Mouse (Mus musculus) urinary bladder, postnatal 14 days (tissue): ENCODE measurements around the gene Gm10260.

Source experiments
- DNase-seq: peaks from one replicate; pipeline ENCODE4 v3.0.0; 2021; ENCODE audit warnings: low spot score

Gene Gm10260

DNA sequence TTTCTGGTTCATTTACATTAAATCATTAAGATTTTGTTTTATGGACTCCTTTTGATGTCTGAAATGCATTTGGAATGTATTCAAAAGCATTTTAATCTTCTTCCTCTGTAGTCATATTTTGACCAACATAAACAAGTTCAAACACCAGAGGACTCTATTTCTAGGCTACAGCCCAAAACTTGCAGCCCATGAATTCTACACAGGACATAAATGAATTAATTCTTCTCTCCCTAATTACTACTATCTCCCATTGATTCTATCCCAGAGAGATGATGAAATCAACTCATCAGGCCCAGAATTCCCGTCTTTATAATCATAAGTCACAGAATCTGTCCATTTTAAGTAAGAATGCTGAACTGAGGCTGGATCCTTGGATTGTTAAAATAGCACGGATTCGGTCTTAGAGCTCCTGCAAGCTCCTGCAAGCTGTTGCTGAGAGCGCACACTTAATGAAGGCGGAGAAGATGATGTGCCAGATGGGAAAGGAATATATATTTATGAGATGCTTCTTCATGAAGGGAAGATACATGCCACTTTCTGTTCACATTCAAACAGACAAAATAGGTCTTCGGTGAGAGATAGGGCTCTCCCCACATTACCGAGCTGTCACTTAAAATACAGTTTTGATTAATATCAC, 7.7 kb upstream of the Gm10260 start:
- DNase-seq = no peak

- no peak for DNase-seq
Observed at GRCm38 (mm10) chr13:97766600-97766999, 6.2 kb upstream of the Gm10260 start.

DNA sequence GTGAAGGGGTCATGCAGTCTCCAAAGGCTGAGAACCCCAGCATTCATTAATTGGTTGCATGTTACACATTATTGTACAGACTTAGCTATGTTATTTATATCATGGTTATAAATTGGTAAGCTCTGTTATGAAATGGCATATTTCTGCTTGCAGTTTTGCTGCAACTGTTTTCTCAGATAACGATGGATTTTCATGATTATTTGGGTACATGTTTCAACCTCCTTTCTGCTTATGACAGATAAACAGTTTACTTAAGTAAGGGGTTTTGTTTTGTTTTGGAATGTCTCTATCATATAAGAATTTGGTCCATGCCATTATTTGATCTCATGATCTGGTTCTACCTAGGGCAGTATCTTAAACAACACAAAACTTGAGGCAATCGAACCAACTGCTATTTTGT, 5.5 kb upstream of the Gm10260 start:
- DNase-seq = no peak

- DNase-seq = peak; percentile 7
Observed at GRCm38 (mm10) chr13:97764067-97764466, 3.6 kb upstream of the Gm10260 start.

- DNase-seq = no peak
Observed at GRCm38 (mm10) chr13:97763436-97763835, 3.0 kb upstream of the Gm10260 start.

GRCm38 (mm10) chr13:97762121-97762520, 1.7 kb upstream of the Gm10260 start:
- no peak for DNase-seq

DNA sequence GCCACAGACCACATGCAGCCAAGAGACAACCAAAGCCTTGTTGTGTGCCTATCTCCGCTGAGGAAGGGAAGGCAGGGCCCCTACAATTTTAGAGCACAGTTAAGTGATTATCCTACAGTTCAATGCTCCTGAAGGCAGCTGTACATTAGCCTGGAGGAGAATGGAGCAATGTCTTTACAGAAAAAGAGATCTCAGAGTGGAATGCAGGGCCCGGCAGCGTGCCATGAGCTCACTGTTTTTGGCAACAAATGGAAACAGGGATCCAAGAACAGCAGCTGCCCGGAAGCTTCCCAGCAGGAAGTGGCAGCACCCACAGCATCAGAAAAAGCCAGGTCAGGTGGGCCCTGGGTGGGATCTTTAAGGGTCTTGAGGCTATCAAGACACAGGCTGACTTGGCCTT, 3.4 kb downstream of the Gm10260 start:
- peak; percentile 11 for DNase-seq

DNA sequence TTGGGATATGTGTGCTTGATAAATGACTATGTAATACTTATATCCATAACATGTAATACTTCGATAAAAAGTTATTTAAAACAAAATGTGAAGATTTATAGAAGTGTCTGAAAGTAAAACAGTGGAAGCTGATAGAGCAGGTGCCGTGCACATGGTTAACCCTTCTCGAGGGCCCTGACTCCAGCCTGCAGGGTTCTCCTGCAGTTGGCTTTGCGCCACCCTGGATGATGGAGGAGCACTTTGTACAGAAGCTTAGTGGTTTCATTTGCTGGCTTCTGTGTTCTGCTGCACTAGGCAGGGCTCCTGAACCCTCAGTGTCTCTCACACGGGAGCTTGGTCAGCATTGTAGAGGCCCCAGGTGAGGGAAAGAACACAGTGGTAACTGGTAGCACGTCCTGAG, 4.3 kb downstream of the Gm10260 start:
- no peak for DNase-seq

GRCm38 (mm10) chr13:97750851-97751381, 9.5 kb downstream of the Gm10260 start:
- DNase-seq = no peak

- DNase-seq = no peak
Observed at GRCm38 (mm10) chr13:97747037-97747860, 13.2 kb downstream of the Gm10260 start.

- DNase-seq = no peak
Observed at GRCm38 (mm10) chr13:97744669-97745068, 15.8 kb downstream of the Gm10260 start.

GRCm38 (mm10) chr13:97744036-97744435, 16.4 kb downstream of the Gm10260 start:
- no peak for DNase-seq

GRCm38 (mm10) chr13:97743229-97743988, 17.0 kb downstream of the Gm10260 start:
- no peak for DNase-seq

GRCm38 (mm10) chr13:97735931-97736330, 24.5 kb downstream of the Gm10260 start:
- no peak for DNase-seq

DNA sequence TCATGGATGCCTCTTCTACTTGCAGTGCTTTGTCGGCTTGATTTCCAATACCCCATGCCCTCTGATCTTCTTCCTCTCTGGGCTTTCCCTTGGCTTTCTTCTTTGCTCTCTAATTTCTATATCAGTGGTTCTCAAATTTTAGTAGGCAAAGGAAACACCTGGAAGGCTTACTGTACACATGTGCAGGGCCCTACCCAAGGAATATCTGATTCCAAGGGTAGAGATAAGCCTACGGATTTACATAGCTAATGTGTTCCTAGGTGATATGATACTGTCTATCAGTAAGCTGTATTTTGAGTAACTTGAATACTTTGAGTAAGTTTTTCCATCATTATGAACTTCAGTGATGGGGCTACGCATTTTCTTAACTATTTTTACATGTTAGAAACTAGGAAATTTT, 25.7 kb downstream of the Gm10260 start:
- DNase-seq = no peak

GRCm38 (mm10) chr13:97725160-97725825, 35.1 kb downstream of the Gm10260 start:
- DNase-seq = no peak

DNA sequence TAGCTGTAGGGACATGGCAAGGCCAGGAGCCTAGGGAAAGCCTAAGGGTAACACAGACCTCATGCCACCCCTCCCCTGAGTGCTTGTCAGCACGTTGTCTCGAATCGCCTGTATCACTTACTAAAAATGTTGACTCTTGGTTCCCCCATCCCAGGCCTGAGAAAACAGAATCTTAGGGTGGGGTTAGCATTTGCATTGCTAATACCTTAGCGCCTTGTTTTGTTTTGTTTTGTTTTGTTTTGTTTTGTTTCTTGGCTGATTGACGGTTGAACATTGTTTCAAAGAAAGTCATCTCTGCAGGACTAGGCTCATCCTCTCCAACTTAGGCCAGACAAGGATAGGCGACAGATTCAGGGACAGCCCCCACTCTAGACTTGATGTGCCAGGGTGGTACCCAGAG, 35.9 kb downstream of the Gm10260 start:
- no peak for DNase-seq

DNA sequence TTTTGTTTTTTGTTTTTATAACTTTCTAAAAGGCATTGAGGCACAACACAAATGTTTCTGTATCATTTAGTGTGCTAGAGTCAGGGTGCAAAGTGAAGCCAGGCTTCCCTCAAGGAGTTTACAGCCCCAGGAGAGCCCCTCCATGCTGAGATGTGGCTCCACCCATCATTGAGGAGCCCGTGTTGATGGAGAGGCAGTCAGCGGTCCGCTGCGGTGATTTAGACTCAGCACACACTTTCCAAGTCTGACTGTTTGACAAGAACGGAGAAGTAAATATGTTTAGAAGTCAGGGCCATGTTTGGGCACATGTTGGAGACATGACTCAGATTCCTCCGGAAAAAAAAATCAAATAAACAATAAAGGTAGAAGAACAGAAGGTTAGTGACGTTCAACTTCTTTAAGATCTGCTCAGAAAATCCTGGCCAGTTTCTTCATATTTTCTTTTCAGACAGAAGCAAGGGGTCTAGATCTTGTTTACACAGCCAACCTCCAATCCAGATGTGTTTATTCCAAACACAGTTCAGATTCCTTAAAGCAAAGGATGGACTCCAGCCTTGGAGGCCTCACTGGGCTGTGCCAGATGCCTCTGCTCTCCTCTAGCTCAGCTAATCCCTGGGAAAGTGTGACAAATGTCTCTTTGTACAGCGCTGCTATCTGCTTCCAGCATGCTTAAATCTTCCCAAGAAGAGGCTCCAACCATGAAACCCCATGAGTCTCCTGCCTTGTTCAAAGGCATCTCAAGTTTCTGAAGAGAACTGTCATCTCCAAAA, 47.7 kb downstream of the Gm10260 start:
- no peak for DNase-seq

DNA sequence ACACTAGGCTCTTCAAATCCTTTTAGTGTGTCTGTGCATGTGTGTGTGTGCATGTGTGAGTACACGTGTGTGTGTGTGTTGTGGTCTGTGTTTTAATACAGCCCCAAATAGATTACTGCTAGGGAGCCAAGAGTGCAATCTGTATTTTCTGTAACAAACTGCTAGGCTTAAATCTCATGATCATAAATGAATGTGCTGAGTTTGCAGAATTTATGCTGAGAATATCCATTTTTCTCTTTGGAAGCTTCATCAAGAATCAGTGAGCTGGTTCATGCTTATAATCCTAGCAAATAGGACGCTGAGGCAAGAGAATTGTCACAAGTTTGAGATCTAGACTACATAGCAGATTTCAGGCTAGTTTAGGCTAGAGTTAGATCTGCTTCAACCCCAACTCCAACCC, 48.9 kb downstream of the Gm10260 start:
- DNase-seq = no peak
